Mouse (Mus musculus): ENCODE results near the gene Tob1. TPM values are rescaled to one million over a fixed set of nuclear protein-coding genes. Genes with fewer than 3 reads are reported as not detected.

Gene Tob1
- total and polyA plus RNA-seq, 3 experiments: 2.4 to 7.5 TPM; not detected in 1

GRCm38 (mm10) chr11:94183120-94183519 lies 28.1 kb upstream of the Tob1 start:
- no peak for DNase-seq (ENCODE audit: low read depth, low spot score)
- H3K27me3 ChIP-seq (ENCODE audit: control insufficient read depth in 1 of 2, insufficient read depth in 2 of 2, low read length in 2 of 2): peaks cover 0 to 4% of the 10 kb centered on the region in 2 experiments
- H3K9ac ChIP-seq (ENCODE audit: control insufficient read depth, low read depth, low read length, poor library complexity, severe bottlenecking): no peak overlapping the region

DNA sequence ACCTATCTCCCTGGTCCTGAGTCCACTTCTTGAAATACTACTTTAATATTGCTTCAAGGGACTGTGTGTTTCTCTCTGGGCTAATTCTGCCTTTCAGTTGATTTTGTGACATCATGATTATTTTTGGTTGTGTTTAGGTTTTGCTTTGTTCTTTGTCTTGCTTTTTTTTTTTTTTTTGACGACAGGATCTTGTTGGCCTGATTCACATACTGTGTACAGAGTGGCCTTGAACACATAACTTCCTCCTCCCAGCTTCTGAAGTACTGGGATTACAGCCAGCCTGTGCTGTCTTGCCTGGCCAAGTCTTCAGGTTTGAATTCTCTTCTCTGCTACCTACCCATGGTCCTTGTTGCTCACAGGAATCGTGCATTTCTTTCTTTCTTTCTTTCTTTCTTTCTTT lies 27.6 kb upstream of the Tob1 start:
- no peak for TF ChIP-seq BHLHE40 (IDR thresholded peaks at IDR 0.05; ENCODE audit: borderline replicate concordance, low read depth, low read length)
- peak; percentile 73 for TF ChIP-seq ZNF384 (IDR thresholded peaks at IDR 0.05; ENCODE audit: low read depth, low read length)
- no peak for TF ChIP-seq SIN3A (IDR thresholded peaks at IDR 0.05; ENCODE audit: low read length)
- no peak for TF ChIP-seq ZKSCAN1 (IDR thresholded peaks at IDR 0.05; ENCODE audit: low read depth, low read length)
- Histone ChIP-seq H3K9me3 (replicated peaks; ENCODE audit: insufficient read depth, low read length) (no peaks in the 10 kb centered on the region), H3K4me3 (ENCODE audit: control insufficient read depth in 1 of 2, insufficient read depth in 1 of 2, low read depth in 2 of 2, low read length in 2 of 2) (no peak overlapping the region), H3K4me1 (ENCODE audit: control insufficient read depth in 1 of 2, insufficient read depth in 2 of 2, low read length in 2 of 2) (peaks cover 8 to 33% of the 10 kb centered on the region in 2 experiments), H3K79me2 (ENCODE audit: control insufficient read depth, insufficient read depth, low read length, poor library complexity) (no peaks in the 10 kb centered on the region), H3K9ac (ENCODE audit: control insufficient read depth, low read depth, low read length, poor library complexity, severe bottlenecking) (no peak overlapping the region), H3K27me3 (ENCODE audit: control insufficient read depth in 1 of 2, insufficient read depth in 2 of 2, low read length in 2 of 2) (peaks cover 0 to 4% of the 10 kb centered on the region in 2 experiments), H3K27ac (ENCODE audit: control insufficient read depth, low read depth, low read length) (no peak overlapping the region), H3K36me3 (ENCODE audit: control insufficient read depth in 1 of 2, insufficient read depth in 2 of 2, low read length in 2 of 2) (peaks cover 0 to 23% of the 10 kb centered on the region in 2 experiments; a peak in 2 of 4 replicates)
- no peak for DNase-seq (ENCODE audit: low read depth, low spot score)

More at GRCm38 (mm10) chr11:94183120-94183519, 28.1 kb upstream of the Tob1 start:
- Histone ChIP-seq H3K4me1 (ENCODE audit: control insufficient read depth in 1 of 2, insufficient read depth in 2 of 2, low read length in 2 of 2) (peaks cover 7 to 28% of the 10 kb centered on the region in 2 experiments), H3K27ac (ENCODE audit: control insufficient read depth, low read depth, low read length) (no peak overlapping the region), H3K4me3 (ENCODE audit: control insufficient read depth in 1 of 2, insufficient read depth in 1 of 2, low read depth in 2 of 2, low read length in 2 of 2) (no peak overlapping the region), H3K36me3 (ENCODE audit: control insufficient read depth in 1 of 2, insufficient read depth in 2 of 2, low read length in 2 of 2) (peaks cover 0 to 18% of the 10 kb centered on the region in 2 experiments; a peak in 2 of 4 replicates), H3K79me2 (ENCODE audit: control insufficient read depth, insufficient read depth, low read length, poor library complexity) (no peaks in the 10 kb centered on the region), H3K9me3 (replicated peaks; ENCODE audit: insufficient read depth, low read length) (no peaks in the 10 kb centered on the region)
- TF ChIP-seq GATA1 (IDR thresholded peaks at IDR 0.05; ENCODE audit: low read depth, low read length) (peak; percentile 65), ELF1 (IDR thresholded peaks at IDR 0.05; ENCODE audit: low read depth, low read length) (no peak), TCF12 (IDR thresholded peaks at IDR 0.05; ENCODE audit: low read depth, low read length) (peak; percentile 60), RCOR1 (IDR thresholded peaks at IDR 0.05; ENCODE audit: low read depth, low read length) (peak; percentile 48; the same call in 1 of the 2 replicates), USF1 (IDR thresholded peaks at IDR 0.05; ENCODE audit: low read depth, low read length) (no peak), EP300 (IDR thresholded peaks at IDR 0.05; ENCODE audit: low read depth in 1 of 2, low read length in 2 of 2) (peak in 1 of 2 experiments; percentile 52; a peak in 3 of 4 replicates), KAT2A (conservative IDR thresholded peaks at IDR 0.05; ENCODE audit: low read depth, low read length) (no peak)

- Histone ChIP-seq H3K9ac (ENCODE audit: control insufficient read depth, low read depth, low read length, poor library complexity, severe bottlenecking) (no peak overlapping the region), H3K9me3 (replicated peaks; ENCODE audit: insufficient read depth, low read length) (no peaks in the 10 kb centered on the region), H3K4me3 (ENCODE audit: control insufficient read depth in 1 of 2, insufficient read depth in 1 of 2, low read depth in 2 of 2, low read length in 2 of 2) (no peak overlapping the region), H3K79me2 (ENCODE audit: control insufficient read depth, insufficient read depth, low read length, poor library complexity) (no peaks in the 10 kb centered on the region), H3K4me1 (ENCODE audit: control insufficient read depth in 1 of 2, insufficient read depth in 2 of 2, low read length in 2 of 2) (peaks cover 3 to 21% of the 10 kb centered on the region in 2 experiments), H3K36me3 (ENCODE audit: control insufficient read depth in 1 of 2, insufficient read depth in 2 of 2, low read length in 2 of 2) (peaks cover 0 to 17% of the 10 kb centered on the region in 2 experiments; a peak in 2 of 4 replicates), H3K27ac (ENCODE audit: control insufficient read depth, low read depth, low read length) (peak overlapping the region; percentile 25), H3K27me3 (ENCODE audit: control insufficient read depth in 1 of 2, insufficient read depth in 2 of 2, low read length in 2 of 2) (no peaks in the 10 kb centered on the region)
- DNase-seq (ENCODE audit: low read depth, low spot score): no peak
- TF ChIP-seq MAX (IDR thresholded peaks at IDR 0.05; ENCODE audit: low read length) (no peak), BHLHE40 (IDR thresholded peaks at IDR 0.05; ENCODE audit: borderline replicate concordance, low read depth, low read length) (no peak), TCF12 (IDR thresholded peaks at IDR 0.05; ENCODE audit: low read depth, low read length) (no peak), RCOR1 (IDR thresholded peaks at IDR 0.05; ENCODE audit: low read depth, low read length) (peak; percentile 52), MAZ (IDR thresholded peaks at IDR 0.05; ENCODE audit: low read depth, low read length) (no peak), GATA1 (IDR thresholded peaks at IDR 0.05; ENCODE audit: low read depth, low read length) (peak; percentile 61), EP300 (IDR thresholded peaks at IDR 0.05; ENCODE audit: low read depth in 1 of 2, low read length in 2 of 2) (peak in 1 of 2 experiments; percentile 69; a peak in 2 of 4 replicates)
Measured at GRCm38 (mm10) chr11:94189579-94189978, 21.7 kb upstream of the Tob1 start.
